Mouse (Mus musculus) ES-Bruce4 (cell line): ENCODE results near the gene Frmd5.

Source experiments
- CTCF ChIP-seq: IDR thresholded peaks from one replicate; pipeline ENCODE4 v1.8.1; 2011; ENCODE audit warnings: low read depth, low read length
- EP300 ChIP-seq: IDR thresholded peaks from 2 replicates; pipeline ENCODE4 v1.6.1; 2011; ENCODE audit warnings: low read depth, low read length; ENCODE audit not compliant: insufficient read depth
- POLR2A ChIP-seq: IDR thresholded peaks from one replicate; pipeline ENCODE4 v1.8.1; 2011; ENCODE audit warnings: low read length; ENCODE audit not compliant: insufficient read depth

DNA sequence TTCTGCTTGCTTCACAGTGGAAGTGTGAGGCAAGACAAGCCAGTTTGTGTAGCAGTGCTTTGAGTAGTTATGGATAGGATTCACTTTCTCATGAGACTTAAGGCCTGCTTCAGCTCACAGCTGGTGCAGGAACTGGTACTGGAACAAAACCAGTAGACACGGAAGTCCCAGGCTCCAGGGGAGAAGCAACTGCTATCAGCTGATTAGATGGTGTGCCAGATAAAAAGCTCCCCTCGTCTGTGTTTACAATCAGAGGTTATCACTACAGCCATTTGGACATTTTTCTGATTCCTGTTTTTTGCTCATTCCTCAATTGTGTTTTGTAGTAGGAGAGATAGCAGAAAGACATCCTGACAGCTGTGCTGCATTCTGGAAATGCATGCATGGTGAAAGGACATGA lies 45.2 kb upstream of the Frmd5 start:
- TF ChIP-seq CTCF (no peak), POLR2A (no peak), EP300 (no peak)
